Mouse (Mus musculus) gastrocnemius, adult 8-10 months (tissue): ENCODE results near the gene Ndufb7. TPM values are rescaled to one million over a fixed set of nuclear protein-coding genes. Genes with fewer than 3 reads are reported as not detected.
"Not testable (repeated sequence)": the region's sequence is repeated elsewhere in the genome, so short reads cannot be mapped to it uniquely, and the experiment has no call there.

Source experiments
- DNase-seq, 2 experiments: peaks; one replicate each; pipeline ENCODE4 v3.0.0; 2022; ENCODE audit warnings: low spot score in 2 of 2
- total RNA-seq, 4 experiments: library from RNA; stranded (reverse); gene quantifications; 2 replicates each; pipeline ENCODE4 v1.2.4; 2022

Ndufb7 gene
- total RNA-seq, 4 experiments from 2014 or later = 262 to 329 (median 295) TPM

DNA sequence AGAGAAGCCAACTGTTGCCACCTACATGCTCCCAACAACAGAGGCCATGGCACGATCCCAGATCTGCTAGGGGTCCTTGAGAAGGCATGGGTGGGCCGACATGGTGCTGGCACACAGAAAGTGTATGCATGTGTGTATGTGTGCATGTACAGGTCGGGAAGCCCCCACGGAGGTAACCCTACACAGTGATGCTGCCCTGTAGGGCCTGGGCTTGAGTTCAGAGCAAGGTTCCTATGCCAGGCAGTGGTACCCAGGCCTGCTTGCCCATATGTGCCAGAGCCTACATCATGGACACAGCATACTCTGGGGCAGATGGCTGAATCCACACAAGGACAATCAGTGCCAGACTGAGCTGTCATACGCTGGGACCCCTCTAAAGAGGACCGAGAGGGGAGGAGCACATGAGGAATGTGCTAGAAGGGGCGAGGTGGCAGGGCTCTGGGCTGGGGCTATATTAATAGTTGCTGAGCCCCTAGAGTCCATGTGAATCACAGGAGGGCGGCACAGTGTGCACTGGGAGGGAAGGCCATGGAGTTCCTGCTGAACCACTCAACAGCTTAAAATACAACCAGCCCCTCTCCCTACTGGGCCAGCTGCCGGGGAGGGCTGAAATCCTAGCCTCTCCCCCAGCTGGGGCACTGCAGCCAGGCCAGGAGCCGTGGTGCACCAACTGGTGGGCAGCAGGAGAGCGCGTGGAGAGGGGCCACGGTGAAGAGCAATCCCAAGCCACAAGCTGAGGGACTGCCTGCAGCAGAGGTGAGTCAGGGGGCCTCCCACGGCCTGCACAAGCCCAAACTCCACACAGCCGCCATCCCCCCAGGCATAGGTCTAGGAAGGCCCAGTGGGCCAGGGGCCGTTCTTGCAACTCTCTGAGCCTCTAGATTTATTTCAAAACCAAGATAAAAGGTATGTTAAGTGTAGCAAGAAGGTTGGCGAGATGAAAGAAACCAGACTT, 9.4 kb downstream of the Ndufb7 start:
- DNase-seq = peak; percentile 76 to 78

DNA sequence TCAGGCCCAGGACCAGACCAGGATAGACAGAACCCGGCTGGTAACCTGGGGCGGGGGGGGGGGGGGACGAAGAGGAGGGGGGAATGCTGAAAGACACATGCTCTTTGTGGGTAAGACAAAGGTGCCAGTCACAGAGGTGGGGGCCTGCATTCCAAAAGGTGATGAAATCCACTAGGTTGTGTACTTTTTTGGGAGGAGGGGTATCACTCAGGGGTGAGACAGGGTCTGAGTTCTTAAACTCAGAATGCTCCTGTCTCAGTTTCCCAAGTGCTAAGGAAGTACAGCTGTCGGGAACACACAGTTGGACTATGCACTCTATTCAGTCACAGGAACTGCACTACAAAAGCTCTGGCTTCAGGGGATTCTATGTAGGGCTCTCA, 10.0 kb downstream of the Ndufb7 start:
- no peak for DNase-seq

DNA sequence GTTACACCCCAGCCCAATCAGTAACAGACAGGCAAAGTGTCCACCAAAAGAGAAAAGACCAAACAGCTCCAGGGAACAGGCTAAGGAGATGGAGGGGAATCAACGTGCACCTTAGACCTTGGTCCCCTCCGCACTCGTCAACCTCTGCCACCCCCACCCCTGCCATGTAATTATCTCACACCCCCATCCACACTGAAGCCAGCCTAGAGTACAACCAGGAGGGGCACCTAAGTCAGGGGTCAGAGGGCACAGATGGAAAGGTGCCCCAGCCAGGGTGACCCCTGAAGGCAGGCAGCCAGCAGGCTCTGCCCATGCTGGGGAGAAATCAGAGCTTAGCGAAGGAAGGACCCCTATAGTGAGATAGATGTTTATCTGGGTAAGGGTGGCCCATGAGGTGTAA, 10.4 kb downstream of the Ndufb7 start:
- DNase-seq = no peak

DNA sequence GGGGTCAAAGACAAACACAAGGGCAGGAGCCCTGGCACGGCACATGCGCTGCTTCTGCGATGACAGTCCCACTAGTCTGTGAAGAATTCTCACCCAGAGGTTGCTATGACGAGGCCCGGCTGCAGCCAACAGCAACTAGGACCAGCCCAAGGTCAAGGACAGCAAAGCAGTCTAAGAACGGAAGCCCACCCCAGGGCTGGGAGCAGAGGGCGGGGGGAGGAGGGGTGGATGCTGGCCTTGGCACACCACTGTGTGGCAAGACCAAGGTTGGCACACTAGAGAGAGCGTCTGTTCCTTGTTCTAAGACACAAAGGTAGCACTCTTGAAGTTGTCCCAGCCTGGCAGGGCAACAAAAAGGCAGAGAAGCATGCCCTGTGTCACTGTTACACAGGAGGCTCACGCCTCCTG, 10.9 kb downstream of the Ndufb7 start:
- no peak for DNase-seq

DNA sequence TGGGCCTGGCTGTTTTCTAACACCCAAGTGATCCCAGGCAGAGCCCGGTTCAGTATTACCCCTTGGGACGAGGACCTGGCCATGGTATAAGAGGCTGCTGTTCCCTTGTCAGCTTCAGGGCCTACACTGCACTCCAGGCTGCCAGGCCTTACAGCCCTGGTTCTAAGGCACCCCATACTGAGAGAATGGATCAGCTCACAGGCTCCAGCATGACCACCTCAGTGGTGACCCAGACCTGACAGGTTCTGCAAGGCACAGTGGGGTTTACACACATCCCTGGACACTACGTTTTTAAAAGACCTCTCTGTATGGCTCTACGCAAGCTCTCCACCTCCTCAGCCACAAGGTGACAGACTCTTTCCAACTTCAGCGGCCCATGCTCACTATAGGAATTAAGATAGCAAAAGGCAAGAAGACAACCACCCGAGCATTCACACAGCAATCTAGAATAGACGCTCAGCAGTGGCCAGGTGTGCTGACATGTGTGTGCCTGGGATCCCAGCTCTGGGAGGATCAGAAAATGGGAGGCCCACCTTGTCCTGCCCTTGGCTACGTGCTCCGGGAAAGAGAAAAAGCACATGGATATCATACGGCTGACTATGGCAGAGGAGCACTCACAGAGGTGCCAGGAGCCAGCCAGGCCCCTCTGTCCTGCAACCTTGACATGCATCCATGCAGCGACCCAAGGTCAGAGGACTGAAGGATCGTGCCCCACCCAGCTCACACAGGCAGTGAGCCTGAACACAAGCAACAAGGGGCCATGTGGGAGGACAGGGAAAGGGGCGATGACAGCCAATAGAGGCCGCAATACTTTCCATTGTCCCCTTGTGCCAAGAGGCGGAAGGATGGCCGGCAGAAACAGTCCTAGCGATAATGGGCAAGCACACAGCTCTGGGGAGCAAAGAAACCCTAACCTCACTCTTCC, 11.9 kb downstream of the Ndufb7 start:
- no peak for DNase-seq

DNA sequence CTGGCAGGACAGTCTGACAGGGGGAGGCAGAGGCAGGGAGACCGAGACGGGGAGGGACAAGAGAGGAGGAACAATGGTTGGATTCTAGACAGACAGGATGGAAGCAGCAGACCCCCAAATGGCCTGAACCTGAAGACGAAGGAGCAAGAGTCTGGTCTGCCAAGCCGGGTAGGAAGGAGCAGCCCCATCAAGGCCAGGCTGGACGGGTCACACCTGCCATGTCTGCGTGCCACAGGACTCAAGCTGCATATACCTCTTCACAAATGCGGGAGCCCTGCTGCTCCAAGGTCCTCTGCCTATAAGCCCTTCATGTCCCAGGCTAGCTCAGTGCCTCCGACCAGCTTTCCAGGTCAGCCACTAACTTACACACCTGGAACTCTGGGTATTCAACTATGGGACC, 13.2 kb downstream of the Ndufb7 start:
- no peak for DNase-seq

DNA sequence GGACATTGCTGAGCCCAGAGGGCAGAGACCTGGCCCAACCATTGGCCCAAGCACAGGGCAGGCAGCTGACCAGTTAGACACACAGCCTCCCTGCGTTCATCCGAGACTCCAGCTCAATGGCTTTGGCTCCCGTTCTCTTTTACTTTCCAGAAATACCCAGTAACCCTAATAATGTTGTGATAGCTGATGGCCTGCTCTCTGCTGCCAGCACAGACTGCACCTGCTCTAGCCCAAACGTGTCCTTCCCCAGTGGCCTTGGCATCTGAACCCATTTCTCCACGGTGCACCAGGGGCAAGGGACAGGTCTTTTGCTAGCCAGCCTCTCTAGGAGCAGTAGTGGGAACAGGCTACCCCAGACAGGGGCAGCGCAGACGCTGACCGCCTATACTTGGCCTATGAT, 14.4 kb downstream of the Ndufb7 start:
- DNase-seq = peak in 1 of 2 experiments; percentile 58

DNA sequence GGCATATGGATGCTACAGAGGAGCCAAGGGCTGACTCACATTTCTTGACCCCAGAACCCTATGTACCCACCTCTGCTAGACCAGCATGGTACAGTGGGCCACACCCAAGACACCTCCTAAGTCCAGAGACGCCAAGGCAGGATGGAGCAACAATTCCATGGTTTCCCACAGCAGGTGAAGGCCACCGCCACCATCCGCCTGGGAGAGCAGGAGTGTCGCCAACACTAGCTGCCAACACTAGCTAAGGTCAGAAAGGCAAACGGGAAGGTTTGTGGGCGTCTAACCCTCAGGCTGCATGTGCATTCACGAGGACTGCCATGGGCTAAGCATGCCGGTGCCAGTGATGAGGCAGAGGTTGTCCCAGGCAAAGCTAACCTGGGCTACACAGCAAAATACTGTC, 15.8 kb downstream of the Ndufb7 start:
- no peak for DNase-seq

DNA sequence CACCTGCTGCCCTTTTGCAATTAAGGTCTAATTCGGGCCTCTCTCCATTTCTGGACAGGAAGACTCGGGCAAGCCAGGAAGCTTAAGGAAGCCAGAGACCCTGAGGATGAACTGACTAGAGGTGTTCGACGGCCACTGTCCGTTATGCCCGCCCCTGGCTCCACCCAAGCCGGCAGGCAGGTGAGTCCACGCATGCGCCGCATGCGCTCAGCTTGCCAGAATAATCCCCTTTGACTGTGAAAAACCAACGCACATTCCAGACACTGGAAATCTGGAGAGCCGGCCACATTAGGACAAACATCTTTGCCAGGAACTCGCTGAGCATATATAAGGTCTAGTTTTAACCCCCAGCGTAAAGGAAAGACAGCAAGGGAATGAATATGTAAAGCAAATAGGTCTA, 16.8 kb downstream of the Ndufb7 start:
- no peak for DNase-seq

DNA sequence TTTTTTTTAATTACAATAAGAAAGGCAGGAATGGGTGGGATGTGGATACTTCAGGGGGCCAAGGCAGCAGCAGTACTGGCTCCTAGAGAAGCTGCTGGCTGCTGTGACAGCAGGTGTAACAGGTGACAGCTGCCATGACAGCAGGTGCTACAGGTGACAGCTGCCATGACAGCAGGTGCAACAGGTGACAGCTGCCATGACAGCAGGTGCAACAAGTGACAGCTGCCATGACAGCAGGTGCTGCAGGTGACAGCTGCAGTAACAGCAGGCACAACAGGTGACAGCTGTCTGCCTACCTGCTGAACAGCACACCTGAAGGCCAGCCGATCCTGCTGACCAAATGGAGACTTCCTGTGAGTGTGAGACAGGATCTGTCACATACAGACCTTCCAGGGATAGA, 18.3 kb downstream of the Ndufb7 start:
- DNase-seq = no peak

DNA sequence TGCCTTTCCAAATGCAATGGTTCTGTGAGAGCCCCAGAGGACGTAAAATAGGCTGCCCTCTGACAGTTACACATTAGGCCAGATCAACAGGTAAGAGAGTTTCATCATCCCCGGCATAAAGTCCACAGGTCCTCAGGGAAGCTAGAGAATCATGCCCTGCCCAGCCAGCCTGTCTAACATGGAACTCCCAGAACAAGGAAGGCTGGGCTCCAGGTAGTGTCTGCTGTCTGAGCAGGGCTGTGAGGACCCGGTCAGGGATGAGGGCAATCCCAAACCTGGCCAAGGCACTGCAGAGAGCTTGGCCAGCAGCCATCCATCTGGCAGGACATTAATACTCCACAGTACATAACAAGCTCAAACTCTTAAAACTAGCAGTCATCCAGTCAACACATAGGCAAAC, 18.9 kb downstream of the Ndufb7 start:
- no peak for DNase-seq

DNA sequence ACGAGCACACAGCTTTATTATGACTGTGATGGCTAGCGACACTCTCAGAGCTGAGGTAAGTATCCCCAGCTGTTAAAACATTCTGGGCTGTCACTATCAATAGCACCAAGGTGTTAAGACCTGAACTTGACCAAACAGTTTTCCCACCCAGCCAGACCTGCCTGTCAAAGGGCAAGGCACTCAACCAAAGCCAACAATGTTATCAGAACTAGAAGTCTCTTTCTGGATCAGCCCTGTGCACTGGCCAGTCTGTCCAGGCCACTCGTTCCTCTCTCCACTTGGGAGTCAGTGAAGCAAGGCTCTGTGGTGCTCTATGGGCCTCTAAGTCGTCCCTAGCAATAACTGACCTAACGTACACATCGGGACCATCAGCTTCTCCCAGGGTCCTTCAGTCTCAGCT, 21.2 kb downstream of the Ndufb7 start:
- DNase-seq = no peak

DNA sequence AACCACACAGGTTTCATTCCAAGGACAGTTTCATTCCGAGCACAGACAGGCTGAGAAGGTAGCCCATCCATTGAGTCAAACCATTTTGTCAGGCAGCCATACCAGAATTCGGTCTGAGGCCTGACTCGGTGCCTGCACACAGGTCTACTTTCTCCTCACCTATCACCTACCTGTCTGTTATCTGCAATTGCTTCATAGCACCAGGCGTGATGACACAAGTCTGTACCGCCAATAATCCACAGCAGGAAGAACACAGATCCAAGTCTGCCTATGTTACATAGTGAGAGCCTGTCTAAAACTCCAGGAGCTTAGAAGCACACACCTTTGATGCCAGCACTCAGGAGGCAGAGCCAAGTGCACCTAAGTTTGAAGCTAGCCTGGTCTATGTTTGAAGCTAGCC, 22.4 kb downstream of the Ndufb7 start:
- no peak for DNase-seq

DNA sequence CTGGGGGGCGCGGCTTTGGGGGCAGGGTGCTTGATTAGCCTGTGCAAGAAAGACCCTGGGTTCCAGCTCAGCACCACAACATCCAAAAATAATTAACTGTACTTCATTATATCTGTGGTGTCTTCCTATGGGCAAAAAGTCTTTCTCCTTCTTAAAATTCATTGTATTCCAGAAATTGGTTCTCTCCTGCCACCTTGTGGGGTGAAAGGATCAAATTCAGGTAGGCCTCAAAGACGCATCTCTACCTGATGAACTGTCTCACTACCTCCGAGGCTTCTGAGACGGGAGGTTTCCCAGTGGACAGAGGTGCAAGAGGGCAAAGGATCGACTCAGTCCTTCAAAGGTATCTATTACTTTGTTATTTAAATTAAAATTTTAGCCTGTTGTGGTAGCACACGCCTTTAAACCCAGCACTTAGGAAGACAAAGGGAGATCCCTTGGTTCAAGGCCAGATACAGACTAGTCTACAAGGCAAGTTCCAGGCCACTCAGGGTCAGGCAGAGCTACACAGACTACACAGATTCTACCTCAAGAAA, 24.1 kb downstream of the Ndufb7 start:
- DNase-seq = no peak

DNA sequence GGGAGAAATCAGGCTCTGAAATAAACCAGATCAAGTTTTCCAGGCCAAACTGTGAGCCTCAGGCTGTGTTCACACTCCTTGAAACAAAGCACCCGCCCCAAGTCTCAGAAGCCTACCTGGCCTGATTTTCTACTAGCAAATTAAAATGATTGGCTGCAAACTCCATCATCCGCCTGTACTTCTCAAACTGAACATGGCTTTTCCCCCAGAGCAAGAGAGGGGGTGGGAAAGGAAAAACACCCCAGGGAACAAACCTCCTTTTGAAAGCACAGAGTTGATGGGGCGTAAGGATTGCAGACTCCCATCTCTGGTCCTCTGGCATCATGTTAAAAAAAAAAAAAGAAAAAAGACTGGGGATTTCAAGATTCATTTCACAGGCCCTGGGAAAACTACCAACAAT, 26.2 kb downstream of the Ndufb7 start:
- DNase-seq = no peak

DNA sequence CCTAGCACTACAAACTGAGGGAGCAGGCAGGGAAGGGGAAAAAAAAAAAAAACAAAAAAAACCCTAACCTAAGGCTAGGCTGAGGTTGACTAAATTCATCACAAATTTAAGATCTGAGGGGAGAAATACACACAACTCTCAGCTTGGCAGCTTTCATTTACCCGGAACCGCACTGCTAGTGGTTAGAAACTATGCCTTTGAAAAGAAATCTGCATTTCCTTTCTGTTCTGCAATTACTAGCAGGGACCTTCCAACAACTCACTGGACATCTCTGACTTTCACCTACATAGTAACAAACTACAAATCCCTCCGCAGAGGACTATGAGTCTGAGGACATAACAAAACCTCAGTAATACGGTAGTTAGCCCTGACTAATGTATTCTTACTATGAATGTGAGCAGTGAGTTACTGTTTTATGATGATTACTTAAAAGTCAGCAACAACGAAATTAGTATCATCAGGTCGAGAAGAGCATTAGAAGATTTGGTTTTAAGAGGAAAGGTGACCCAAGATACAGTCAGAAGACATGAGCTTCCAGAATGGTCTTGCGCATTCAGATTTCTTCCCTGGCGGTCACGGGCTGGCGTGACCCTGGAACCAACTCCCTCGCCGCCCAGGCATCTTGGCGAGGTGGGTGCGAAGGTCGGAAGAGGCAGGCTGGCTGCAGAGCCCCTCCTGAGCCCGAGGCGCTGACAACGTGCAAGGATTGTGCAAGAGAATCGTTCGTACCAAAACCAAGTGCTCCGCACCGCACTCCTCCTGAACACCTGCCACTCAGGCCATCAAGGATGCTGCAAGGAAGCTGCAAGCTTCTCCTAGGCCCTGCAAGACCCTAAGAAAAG, 27.1 kb downstream of the Ndufb7 start:
- no peak for DNase-seq

DNA sequence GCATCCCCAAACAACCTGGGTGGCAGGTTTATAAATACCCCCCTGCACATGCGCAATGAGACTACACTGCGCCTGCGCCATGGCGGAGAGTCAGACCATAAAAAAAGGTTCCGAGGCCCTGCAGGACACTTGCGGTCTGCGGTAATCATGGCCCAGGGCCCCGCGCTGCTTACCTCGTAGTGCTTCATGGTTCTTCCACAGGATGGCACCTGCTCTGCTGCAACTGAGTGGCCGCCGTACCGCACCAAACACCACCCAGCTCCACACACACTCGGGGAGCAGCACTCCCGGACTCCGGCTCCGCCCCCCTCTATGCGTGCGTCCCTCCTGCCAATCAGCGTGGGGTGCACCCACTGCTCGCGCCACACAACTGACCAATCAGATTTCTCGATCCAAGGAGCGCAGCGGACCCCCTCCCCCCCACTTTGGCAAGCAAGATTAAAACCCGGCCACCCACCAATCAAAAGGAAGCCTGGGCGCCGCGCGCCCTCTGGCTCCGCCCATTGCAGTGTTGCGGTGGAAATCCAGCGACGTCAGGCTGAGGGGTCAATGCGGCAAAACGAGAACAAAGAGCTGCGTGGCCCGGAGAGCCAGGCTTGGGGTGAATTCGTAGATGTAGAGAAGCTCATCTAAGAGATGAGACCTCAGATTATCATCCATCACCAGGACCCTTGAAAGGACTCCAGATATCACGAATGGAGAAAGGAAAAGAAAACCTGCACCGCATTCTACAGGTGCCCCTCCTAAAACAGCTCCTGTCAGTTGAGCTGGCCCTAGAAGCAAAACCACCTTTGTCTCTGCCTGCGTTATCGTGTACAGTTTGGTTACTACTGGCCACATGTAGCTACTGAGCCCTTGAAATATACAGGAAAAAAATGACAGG, 27.9 kb downstream of the Ndufb7 start:
- DNase-seq = peak; percentile 94 to 95

DNA sequence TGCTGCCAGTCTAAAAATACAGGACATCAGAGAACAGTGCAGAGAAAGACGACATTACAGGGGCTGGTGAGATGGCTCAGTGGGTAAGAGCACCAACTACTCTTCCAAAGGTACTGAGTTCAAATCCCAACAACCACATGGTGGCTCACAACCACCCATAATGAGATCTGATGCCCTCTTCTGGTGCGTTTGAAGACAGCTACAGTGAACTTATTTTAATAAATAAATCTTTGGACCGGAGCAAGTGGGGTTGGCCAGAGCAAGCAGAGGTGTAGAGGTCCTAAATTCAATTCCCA, 28.5 kb downstream of the Ndufb7 start:
- not testable (repeated sequence) for DNase-seq

DNA sequence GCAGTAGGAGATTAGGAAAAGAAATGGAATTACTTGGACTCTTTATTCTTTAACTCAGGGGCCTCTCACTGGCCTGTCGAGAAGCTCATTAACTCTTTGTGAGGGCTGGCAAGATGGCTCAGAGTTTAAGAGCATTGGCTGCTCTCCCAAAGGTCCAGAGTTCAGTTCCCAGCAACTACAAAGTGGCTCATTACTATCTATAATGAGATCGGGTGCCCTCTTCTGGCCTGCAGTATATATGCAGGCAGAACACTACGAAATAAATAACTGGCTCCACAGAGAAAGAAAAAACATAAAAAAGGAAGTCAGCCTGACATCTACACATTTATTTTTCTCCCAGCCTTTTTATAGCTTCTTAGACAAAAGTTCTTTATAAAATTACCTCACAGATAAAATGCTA, 29.9 kb downstream of the Ndufb7 start:
- no peak for DNase-seq

DNA sequence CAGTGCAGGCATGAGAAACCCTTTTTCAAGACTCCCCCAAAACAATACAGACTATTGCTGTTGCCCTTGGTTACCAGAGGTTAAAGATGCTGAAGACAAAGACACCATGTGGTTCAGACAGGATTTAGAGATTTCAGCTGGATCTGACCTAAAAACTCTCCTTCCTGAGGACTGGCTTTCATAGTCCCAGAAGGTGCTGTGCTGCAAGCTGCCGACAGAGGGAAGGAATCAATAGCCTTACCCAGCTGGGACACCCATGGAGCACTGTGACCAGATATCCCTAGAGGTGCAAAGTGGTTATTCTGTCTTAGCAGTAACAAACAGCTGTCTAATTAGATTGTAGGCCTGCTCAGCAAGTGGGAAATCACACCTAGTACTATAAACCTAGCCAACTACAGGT, 31.7 kb downstream of the Ndufb7 start:
- no peak for DNase-seq
